Mouse (Mus musculus) frontal cortex, postnatal 36 days (tissue): ENCODE data around the gene Slc35e1.
A peak's percentile ranks its signal among the peaks of the same experiment; 100 is the strongest.

Source experiments
- DNase-seq, 2 experiments: peaks; one replicate each; pipeline ENCODE4 v3.0.0; 2022; ENCODE audit warnings: low spot score in 2 of 2

Gene Slc35e1

DNA sequence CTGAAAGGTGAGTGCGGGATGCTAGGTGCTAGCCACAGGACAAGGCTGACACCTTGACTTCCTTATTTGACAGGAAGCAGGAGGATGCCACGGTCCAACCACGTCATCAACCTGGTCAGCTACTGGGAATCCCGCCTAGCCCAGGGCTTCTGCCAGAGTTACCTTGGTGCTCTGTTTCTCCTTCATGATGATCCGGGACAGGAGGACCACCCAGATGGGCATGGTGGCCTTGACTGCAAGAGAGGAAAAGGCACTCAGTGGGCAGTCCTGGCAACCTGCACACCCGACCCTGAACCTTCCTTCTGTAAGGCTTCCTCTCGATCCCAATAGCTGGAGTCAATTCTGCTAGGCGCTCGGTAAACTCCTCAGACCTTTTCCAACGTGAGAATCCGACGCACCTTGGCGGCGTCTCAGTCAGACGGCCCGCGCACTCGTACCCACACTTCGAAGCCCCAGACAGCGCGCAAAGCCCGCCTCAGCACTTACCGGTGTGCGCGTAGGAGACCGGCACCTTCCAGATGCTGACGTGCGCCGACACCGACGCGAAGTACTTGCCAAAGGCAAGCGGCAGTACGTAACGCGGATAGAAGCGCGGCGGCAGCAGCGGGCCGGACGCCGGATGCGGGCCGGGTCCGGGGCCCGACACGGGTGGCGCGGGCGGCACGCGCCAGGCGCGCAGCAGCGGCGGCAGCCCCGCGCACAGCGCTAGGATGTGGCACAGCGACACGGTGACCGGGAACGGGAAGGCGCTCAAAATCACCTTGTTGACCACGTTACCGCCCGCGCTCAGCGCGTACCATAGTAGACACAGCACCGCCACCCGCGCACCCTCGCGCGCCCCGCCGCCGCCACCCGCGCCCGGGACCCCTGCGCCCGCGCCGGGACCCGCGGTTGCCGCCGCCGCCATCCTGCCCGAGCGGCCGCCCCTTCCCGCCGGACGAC is at the start of gene Slc35e1:
Gene Slc35e1, minus strand, starts transcription at position 935 of the 942 bp plus-strand sequence.
- peak; percentile 37 to 46 for DNase-seq

- DNase-seq: no peak
Measured at GRCm38 (mm10) chr8:72539234-72539633, 46.8 kb upstream of the Slc35e1 start.

DNA sequence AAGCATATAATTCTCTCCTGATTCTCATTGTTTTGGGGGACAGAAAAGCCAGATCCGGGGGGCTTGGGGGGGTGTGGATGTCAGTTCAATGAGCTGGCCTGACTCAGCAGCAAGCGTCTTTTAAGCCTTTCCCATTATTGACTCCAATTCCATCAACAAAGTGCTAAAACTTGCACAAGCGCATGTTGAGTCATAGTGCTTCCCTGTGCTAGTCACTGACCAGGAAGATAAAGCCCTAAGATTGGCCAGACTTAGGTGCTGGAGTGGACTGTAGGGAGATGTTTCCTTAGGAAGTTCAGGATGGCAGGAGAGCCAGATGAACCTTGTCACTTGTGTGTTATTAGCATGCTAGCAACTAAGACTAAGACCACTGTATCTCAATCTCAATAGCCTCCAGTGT is 42.5 kb upstream of the Slc35e1 start:
- no peak for DNase-seq

DNA sequence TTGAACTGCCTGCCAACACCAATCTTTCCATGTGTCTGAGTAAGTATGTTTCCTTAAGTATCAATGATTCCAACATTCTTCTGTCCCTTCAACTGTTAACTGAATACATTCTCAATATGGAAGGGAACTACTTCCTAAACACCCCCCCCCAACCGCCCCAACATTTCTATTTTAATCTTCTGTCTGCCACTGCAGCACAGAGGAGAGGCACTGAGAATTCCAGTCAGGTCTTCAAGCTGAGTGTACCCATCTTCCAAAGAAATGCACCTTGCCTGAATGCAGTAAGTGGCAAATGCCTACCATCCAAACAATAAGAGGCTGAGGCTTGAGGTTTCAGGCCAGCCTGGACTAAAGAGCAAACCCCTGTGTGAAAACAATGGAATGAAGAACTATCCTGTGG is 39.7 kb upstream of the Slc35e1 start:
- no peak for DNase-seq

DNA sequence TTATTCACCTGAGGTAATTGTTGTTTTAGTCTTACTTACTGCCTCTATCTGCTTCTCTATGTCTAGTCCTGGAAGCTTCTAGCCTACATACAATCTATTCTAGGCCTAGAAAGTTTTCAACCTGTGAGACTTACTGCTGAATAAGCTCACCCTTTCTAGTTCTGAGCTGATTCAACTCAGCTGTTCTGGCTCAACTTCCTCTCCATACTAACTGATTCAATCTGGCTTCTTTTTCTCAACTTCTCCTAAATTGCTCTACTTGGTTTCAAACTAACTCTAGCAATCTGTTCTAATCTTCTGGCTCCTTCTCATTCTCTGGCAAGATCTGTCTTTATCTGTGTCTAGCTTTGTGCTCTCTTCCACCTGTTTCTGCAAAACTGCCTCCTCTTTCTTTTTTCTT is 29.5 kb upstream of the Slc35e1 start:
- no peak for DNase-seq

- DNase-seq: no peak
Measured at GRCm38 (mm10) chr8:72517421-72517988, 25.1 kb upstream of the Slc35e1 start.

GRCm38 (mm10) chr8:72513158-72513557 is 20.7 kb upstream of the Slc35e1 start:
- DNase-seq: no peak

DNA sequence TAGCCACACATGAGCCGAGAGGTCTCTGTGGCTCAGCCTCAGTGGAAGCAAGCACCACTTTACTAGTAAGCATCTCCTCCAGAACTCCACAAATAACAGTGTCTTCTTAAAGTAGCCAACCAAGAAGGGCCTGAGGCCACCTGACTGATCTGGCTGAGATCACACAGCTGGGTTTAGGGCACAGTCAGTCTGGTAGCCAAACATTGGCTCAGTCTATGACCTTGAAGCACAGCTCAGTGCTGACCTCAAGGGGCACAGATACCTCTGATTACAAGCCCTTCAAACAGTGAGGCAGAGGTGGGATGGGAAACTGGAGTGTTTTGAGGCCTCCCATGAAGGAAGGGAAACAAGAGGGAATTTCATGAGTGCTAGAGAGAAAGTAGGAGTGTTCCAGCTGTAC is 20.2 kb upstream of the Slc35e1 start:
- no peak for DNase-seq

DNA sequence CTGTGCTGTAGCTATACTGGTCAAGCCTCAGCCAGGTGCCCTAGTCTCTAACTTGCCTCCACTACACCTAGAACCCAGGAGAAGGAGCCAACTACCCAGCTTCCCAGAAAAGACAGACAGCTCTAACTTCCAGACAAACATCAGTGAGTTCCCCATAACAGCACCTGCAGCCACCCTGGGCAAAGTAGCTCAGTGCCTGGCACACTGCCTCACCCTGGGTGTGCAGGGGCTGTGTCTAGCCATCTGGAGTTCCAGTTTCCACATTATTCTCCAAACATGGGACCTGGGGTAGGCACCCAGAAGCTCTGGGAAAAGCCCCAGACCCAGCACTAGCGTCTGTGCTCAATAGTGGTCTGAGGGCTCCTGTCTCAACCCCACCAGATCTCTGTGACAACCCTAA is 15.1 kb upstream of the Slc35e1 start:
- DNase-seq: no peak

GRCm38 (mm10) chr8:72504637-72505314 is 12.4 kb upstream of the Slc35e1 start:
- no peak for DNase-seq

- peak in 1 of 2 experiments; percentile 61 for DNase-seq
Measured at GRCm38 (mm10) chr8:72504137-72504536, 11.7 kb upstream of the Slc35e1 start.

- DNase-seq: no peak
Measured at GRCm38 (mm10) chr8:72500521-72500931, 8.1 kb upstream of the Slc35e1 start.

GRCm38 (mm10) chr8:72499521-72500284 is 7.3 kb upstream of the Slc35e1 start:
- DNase-seq: no peak

DNA sequence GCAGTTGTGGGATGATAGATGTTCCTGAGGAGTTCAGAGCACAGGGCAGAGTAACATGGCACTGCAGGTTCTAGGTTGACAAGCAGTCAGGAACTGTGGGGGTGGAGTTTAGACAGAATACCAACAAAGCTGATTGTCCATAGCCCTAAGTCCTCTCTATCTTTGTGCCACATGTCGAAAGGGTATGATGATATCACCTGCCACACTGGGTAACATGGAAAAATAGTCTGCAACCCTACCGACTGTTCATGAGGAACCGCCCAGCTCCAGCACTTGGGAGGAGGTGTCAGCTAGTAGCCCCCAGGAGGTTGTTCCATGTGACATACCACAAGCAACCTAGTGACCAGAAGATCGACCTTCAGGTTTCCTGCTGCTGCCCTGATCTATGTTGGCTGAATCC is 6.1 kb upstream of the Slc35e1 start:
- no peak for DNase-seq

DNA sequence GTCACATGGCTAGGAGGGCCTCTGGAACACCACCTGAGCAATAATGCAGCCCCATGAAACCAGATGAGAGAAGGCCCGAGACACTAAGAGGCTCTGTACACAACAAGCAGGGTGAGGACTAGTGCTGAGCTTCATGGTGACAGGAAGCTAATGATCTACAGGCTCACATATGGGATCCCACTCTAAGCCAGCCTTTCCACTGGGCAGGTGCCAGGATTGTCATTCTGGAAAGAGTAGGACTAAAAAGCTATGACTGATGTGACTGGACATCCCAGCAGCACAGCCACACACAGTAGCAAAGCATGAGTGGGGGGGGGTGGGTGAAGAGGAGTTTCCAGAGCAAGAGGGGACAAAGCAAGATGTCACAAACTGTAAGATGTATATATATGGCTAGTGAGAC is 5.5 kb upstream of the Slc35e1 start:
- no peak for DNase-seq

GRCm38 (mm10) chr8:72496217-72496616 is 3.8 kb upstream of the Slc35e1 start:
- no peak for DNase-seq

DNA sequence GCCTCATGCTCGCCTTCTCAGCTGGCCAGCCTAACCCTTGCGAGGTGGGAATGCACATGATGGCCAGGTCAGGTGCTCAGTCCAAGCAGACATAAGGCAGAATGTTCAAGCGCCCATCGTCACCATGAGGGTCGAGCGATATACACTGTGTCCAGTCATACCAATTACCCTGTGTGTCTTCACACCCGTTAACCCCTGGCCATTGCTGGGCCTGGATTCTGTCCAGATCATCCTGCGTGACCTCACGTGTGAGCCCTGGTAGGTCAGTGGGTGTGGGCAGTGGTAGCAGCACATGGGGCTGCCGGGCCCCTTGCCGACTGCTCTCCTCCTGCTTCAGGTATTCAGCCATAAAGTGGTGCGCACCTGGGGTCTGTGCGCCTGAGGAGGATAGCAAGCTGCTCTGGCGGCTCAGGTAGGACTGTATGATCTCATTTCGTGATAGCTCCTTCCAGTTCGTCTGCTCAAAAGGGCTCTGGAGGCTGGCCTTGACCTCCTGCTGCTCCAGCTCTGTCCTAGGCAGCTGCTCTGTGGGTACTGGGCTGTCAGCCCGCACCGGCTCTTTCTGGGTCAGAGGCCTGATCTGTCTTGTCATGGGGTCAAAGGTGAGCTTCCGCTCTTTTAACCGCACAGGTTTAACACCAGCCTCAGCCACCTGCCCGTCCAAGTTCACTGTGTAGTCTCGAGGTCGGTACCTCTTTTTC is 3.1 kb upstream of the Slc35e1 start:
- no peak for DNase-seq

- no peak for DNase-seq
Measured at GRCm38 (mm10) chr8:72493381-72493780, 967 bp upstream of the Slc35e1 start.

GRCm38 (mm10) chr8:72492622-72493081 is 238 bp upstream of the Slc35e1 start:
- DNase-seq: peak; percentile 99

GRCm38 (mm10) chr8:72491017-72491416 is 1.4 kb downstream of the Slc35e1 start:
- DNase-seq: no peak

GRCm38 (mm10) chr8:72487014-72487413 is 5.4 kb downstream of the Slc35e1 start:
- no peak for DNase-seq
